Mouse (Mus musculus): ENCODE results near the gene Uri1.
A peak's percentile ranks its signal among the peaks of the same experiment; 100 is the strongest.

The Uri1 gene

DNA sequence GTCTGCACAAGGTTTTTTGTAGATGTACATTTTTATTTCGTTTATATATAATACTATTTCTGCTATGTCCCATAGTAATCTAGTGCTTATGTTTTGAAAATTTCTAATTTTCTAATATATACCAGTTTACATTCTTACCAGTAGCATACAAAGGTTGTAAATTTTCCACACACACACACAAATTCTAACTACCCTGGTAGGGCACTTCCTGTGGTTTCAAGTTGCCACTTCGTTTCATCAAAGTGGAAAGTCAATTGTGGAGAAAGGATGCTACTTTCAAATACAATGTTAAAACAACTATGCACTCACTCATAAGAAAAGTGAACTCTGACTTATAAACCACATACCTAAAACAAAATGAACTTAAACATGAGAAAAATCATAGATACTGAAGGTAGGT, 45.7 kb downstream of the Uri1 start:
- TF ChIP-seq GATA4 (IDR thresholded peaks at IDR 0.05; ENCODE audit: insufficient replicate concordance, low read length): no peak

DNA sequence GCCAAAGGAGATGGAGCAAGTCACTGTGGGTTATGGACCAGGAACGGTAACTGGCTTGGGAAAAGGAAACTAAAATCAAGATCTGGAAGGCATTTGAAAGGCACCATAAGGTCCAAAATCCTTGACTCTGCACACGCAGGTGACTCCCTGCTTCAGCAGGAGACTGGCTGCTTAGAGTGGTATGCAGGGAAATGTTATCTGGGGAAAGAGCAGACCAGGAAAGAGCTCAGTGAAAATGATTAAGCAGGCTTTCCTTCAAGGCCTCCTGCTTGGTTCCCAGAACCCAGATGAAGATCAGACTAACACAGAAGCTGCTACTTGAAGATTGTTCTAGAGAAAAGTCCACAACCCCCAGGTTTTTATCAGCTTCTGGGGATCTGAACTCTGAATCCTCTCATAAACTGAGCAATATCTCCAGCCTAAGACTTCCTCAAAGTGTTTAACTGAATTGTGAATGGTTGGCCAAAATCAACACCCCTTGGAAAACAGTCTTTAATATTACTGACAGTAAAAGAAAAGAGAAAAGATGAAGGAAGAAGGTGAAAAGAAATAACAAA, 50.3 kb downstream of the Uri1 start:
- TF ChIP-seq GATA4 (IDR thresholded peaks at IDR 0.05; ENCODE audit: insufficient replicate concordance, low read length): no peak

DNA sequence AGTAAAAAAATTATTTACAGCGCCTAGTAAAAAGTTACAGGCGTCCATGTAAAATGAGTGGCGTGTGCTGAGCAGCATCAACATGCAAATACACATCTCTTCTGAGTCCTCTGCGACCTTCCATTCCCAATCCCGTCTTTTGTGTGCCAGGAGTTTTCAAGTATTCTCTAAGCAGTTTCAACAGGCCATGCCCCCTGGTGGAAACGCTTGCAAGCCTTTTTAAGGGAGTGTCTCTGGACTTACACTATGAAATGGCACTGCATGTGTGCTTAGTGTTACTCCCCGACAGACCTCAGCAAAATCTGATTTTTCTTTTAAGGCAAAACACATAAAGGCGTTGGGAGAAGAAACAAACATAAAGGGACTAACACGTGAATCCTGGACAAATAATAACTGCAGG, 50.8 kb downstream of the Uri1 start:
- TF ChIP-seq GATA4 (IDR thresholded peaks at IDR 0.05; ENCODE audit: insufficient replicate concordance, low read length): no peak

GRCm38 (mm10) chr7:37962326-37962725, 61.0 kb downstream of the Uri1 start:
- TF ChIP-seq GATA4 (IDR thresholded peaks at IDR 0.05; ENCODE audit: insufficient replicate concordance, low read length): no peak

- peak; percentile 60; the same call in 1 of the 2 replicates for TF ChIP-seq GATA4 (IDR thresholded peaks at IDR 0.05; ENCODE audit: insufficient replicate concordance, low read length)
Measured at GRCm38 (mm10) chr7:37961247-37961646, 62.1 kb downstream of the Uri1 start.

GRCm38 (mm10) chr7:37951841-37952240, 71.5 kb downstream of the Uri1 start:
- TF ChIP-seq GATA4 (IDR thresholded peaks at IDR 0.05; ENCODE audit: insufficient replicate concordance, low read length): no peak

DNA sequence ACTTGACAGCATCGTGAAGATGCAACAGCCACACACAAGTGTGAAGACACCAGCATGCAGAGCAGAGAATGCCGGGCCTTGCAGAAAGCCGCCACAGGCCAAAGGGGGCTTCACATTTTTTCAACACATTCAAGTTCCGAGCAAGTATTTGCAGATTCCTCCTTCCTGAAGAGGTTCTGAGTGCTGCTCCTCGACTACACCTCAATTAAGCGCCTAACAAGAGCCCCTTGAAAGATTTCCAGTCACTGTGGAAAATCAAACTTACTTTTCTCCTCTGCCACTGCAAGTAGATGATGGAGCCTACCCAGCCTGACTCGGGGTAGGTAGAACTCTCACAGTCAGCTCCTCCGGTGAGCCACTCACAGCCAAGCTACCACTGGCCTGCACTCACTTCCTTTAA, 86.9 kb downstream of the Uri1 start:
- TF ChIP-seq GATA4 (IDR thresholded peaks at IDR 0.05; ENCODE audit: insufficient replicate concordance, low read length): no peak

GRCm38 (mm10) chr7:37935786-37936185, 87.6 kb downstream of the Uri1 start:
- no peak for TF ChIP-seq GATA4 (IDR thresholded peaks at IDR 0.05; ENCODE audit: insufficient replicate concordance, low read length)

- no peak for TF ChIP-seq GATA4 (IDR thresholded peaks at IDR 0.05; ENCODE audit: insufficient replicate concordance, low read length)
Measured at GRCm38 (mm10) chr7:37934770-37935182, 88.6 kb downstream of the Uri1 start.

- TF ChIP-seq GATA4 (IDR thresholded peaks at IDR 0.05; ENCODE audit: insufficient replicate concordance, low read length): no peak
Measured at GRCm38 (mm10) chr7:37933754-37934308, 89.5 kb downstream of the Uri1 start.

- TF ChIP-seq GATA4 (IDR thresholded peaks at IDR 0.05; ENCODE audit: insufficient replicate concordance, low read length): no peak
Measured at GRCm38 (mm10) chr7:37931631-37932030, 91.7 kb downstream of the Uri1 start.

- no peak for TF ChIP-seq GATA4 (IDR thresholded peaks at IDR 0.05; ENCODE audit: insufficient replicate concordance, low read length)
Measured at GRCm38 (mm10) chr7:37929738-37930137, 93.6 kb downstream of the Uri1 start.

DNA sequence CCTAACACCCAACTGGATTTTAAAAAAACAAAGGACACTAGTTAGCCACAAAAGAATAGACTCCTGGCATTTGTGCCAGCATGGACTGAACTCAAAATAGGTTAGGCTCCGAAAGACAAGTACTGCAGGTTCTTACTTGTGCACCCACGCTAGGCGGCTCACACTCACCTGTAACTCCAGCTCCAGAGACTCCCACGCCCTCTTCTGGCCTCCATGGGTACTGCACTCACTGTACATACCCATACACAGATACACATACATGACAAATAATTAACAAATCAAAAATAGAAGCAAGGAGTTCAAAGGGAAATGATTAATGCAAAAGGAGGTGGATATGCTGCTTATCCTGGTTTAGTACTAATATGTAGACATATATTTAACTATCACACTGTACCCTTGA, 100.4 kb downstream of the Uri1 start:
- no peak for TF ChIP-seq GATA4 (IDR thresholded peaks at IDR 0.05; ENCODE audit: insufficient replicate concordance, low read length)

DNA sequence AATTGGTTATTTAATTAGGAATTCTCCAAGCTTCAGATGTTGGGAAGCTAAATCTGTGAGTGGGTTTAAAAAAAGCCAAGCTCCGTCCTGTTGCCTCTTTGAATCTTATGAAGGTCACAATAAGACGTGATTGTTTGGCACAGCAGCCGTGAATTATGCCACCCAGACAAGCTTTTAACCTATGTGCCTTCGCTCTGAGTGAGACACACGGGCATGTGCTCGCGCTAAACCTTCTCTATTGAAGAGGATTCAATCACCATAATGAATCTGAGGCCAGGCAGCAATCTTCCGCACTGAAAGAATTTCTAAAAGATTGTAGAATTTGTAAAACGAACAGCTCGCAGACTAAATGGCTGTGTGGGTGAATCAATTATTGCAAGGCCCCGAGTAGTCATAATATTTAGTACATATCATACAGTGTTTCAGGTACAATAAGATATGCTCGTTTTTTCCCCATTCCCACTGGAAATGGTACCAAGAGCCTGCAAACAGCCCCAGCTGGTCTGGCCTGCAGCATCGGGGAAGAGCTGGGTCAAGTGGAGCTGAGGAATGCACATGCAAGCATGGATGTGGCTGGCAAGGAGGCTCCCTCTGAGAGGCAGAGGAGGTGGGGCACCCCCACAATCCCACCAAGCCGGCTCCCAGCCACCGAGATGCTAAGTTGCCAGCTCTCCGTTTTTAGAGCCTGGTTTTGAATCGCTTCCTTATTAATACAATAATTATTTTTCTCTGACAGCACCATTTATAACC, 101.5 kb downstream of the Uri1 start:
- TF ChIP-seq GATA4 (IDR thresholded peaks at IDR 0.05; ENCODE audit: insufficient replicate concordance, low read length): no peak

DNA sequence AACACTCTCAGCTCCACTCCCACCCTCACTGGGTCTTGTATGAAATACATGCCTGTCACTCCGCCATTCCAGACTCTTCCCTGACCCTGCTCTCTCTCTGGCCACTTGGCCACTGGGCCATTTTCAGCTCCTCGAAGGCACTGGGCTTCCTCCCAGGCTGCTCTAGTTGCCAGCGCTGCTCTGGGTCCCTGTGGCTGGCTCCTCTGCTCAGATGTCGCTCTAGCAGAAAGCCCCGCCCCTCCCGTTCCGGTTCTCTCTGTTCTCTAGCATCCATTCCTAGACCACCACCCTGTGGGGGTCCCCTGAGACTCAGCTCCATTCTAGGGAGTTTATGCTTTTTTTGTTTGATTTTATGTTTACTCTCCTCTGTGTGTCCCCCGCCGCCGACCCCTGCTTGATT, 104.4 kb downstream of the Uri1 start:
- no peak for TF ChIP-seq GATA4 (IDR thresholded peaks at IDR 0.05; ENCODE audit: insufficient replicate concordance, low read length)

DNA sequence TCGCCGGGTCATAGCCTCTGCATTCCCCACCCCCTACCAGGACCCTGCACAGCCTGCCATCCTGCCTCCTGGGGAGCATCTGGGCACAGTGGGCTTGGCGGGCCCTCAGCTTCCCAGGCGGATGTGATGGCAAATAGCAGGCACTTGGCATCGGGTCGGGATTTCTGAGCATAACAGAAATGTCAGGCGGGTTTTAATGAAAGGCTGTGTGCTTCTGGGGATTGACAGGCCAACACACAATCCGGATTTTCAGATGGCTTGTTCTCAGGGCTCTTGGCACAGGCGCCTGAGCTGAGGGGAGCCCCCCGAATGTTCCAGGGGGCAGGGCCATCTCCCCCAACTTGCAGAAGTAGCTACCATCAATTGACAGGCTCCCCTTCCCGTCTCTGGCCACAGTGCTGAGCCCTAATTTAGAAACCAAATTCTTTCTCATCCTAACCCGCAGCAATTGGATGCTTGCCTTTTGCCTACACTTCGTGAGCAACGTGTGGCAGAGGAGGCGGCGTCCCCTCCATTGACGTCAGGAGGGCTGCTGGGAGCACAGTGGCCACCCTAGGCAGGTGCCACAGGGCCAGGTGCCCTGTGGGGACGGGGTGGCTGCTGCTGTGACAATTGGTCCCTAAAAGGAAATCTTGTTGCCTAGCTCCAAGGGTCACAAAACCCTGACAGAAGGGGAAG, 106.5 kb downstream of the Uri1 start:
- no peak for TF ChIP-seq GATA4 (IDR thresholded peaks at IDR 0.05; ENCODE audit: insufficient replicate concordance, low read length)
